Mouse (Mus musculus) G1E (cell line): ENCODE data around the gene Frmd6. TPM values are rescaled to one million over a fixed set of nuclear protein-coding genes. Genes with fewer than 3 reads are reported as not detected.

Experiments
- ATAC-seq: 2 replicates; pipeline ENCODE4 v1.8.0; 2016; ENCODE audit warnings: mild to moderate bottlenecking; ENCODE audit not compliant: insufficient number of reproducible peaks, poor library complexity, low FRiP score, severe bottlenecking; ENCODE audit errors: extremely low read depth
- DNase-seq: peaks from one replicate; pipeline ENCODE4 v3.0.0; 2012; ENCODE audit warnings: low spot score
- H3K27me3 ChIP-seq: 2 replicates; pipeline ENCODE4 v1.6.1; 2012; ENCODE audit warnings: mild to moderate bottlenecking, low read length, inconsistent platforms; ENCODE audit not compliant: insufficient read depth
- H3K36me3 ChIP-seq: replicated peaks from 2 replicates; pipeline ENCODE3; 2012; ENCODE audit warnings: mild to moderate bottlenecking, inconsistent platforms
- H3K4me1 ChIP-seq: 2 replicates; pipeline ENCODE4 v1.6.1; 2012; ENCODE audit warnings: low read depth, low read length, inconsistent platforms, mixed read lengths; ENCODE audit not compliant: insufficient read depth
- H3K4me3 ChIP-seq: 2 replicates; pipeline ENCODE4 v1.5.1; 2012; ENCODE audit warnings: low read depth, mild to moderate bottlenecking, inconsistent platforms, low read length, moderate library complexity, mixed read lengths
- H3K9me3 ChIP-seq: replicated peaks from 2 replicates; pipeline ENCODE4 v1.6.1; 2012; ENCODE audit warnings: inconsistent platforms
- CTCF ChIP-seq: IDR thresholded peaks from 2 replicates; pipeline ENCODE4 v1.5.1; 2012; ENCODE audit warnings: low read depth, low read length, inconsistent platforms, mixed read lengths
- GATA1 ChIP-seq: IDR thresholded peaks from 2 replicates; pipeline ENCODE4 v1.6.1; 2012; ENCODE audit warnings: borderline replicate concordance, low read length, inconsistent platforms, mixed read lengths
- GATA2 ChIP-seq: IDR thresholded peaks from 2 replicates; pipeline ENCODE4 v1.6.1; 2012; ENCODE audit warnings: low read depth, low read length, inconsistent platforms, borderline replicate concordance
- POLR2AphosphoS5 ChIP-seq: IDR thresholded peaks from 2 replicates; pipeline ENCODE4 v1.6.1; 2012; ENCODE audit warnings: low read depth, low read length, inconsistent platforms; ENCODE audit not compliant: insufficient replicate concordance
- TAL1 ChIP-seq: conservative IDR thresholded peaks from 2 replicates; pipeline ENCODE4 v1.6.1; 2012; ENCODE audit warnings: low read depth, low read length, inconsistent platforms, mixed read lengths
- polyA plus RNA-seq: library from polyadenylated mRNA; stranded (reverse); fragments of >175 nt; gene quantifications from 2 replicates; pipeline ENCODE4 v1.2.3, GENCODE M21; 2012
- total RNA-seq, 2 experiments: library from RNA; stranded (forward) in 1 of 2; stranded (reverse) in 1 of 2; fragments of 200-1000 nt in 1 of 2; fragments of >200 nt in 1 of 2; fragmentation: Nextera tagmentation in 1 of 2; gene quantifications; 2 replicates each; pipeline ENCODE4 v1.2.3; 2014 to 2017

Frmd6 gene
- total and polyA plus RNA-seq, 3 experiments: 6.0 to 14.8 (median 9.0) TPM

GRCm38 (mm10) chr12:70778724-70779123, 46.6 kb upstream of the Frmd6 start:
- DNase-seq: no peak
- no peaks in the 10 kb centered on the region for H3K36me3 ChIP-seq
- peaks cover 16% of the 10 kb centered on the region for H3K27me3 ChIP-seq
- H3K4me3 ChIP-seq: no peak overlapping the region
- no peak for TF ChIP-seq GATA1
- no peak for TF ChIP-seq POLR2AphosphoS5
- TF ChIP-seq TAL1: no peak
- no peak for TF ChIP-seq CTCF
- TF ChIP-seq GATA2: no peak
- ATAC-seq: no peak
- no peaks in the 10 kb centered on the region for H3K9me3 ChIP-seq
- H3K4me1 ChIP-seq: no peaks in the 10 kb centered on the region

- peaks cover 28% of the 10 kb centered on the region for H3K27me3 ChIP-seq
- TF ChIP-seq GATA1 (no peak), GATA2 (no peak), TAL1 (no peak), CTCF (no peak), POLR2AphosphoS5 (no peak)
- no peaks in the 10 kb centered on the region for H3K36me3 ChIP-seq
- DNase-seq: no peak
- no peaks in the 10 kb centered on the region for H3K9me3 ChIP-seq
- H3K4me1 ChIP-seq: no peaks in the 10 kb centered on the region
- H3K4me3 ChIP-seq: no peak overlapping the region
- no peak for ATAC-seq
These were observed 42.3 kb upstream of the Frmd6 start for GRCm38 (mm10) chr12:70783049-70783448.

- Histone ChIP-seq H3K27me3 (peaks cover 28% of the 10 kb centered on the region), H3K4me1 (no peaks in the 10 kb centered on the region), H3K36me3 (no peaks in the 10 kb centered on the region), H3K4me3 (no peak overlapping the region), H3K9me3 (no peaks in the 10 kb centered on the region)
- DNase-seq (no peak), ATAC-seq (no peak)
- TF ChIP-seq CTCF (no peak), POLR2AphosphoS5 (no peak), GATA2 (no peak)
These were observed 41.7 kb upstream of the Frmd6 start for GRCm38 (mm10) chr12:70783475-70784239.

- H3K4me1 ChIP-seq: no peaks in the 10 kb centered on the region
- no peaks in the 10 kb centered on the region for H3K9me3 ChIP-seq
- H3K27me3 ChIP-seq: peaks cover 33% of the 10 kb centered on the region
- ATAC-seq (no peak), DNase-seq (no peak)
- no peak for TF ChIP-seq CTCF
- no peak for TF ChIP-seq GATA2
- no peak for TF ChIP-seq GATA1
- no peak overlapping the region for H3K4me3 ChIP-seq
- no peaks in the 10 kb centered on the region for H3K36me3 ChIP-seq
These were observed 41.0 kb upstream of the Frmd6 start for GRCm38 (mm10) chr12:70784240-70784705.

- Histone ChIP-seq H3K4me3 (no peak overlapping the region), H3K4me1 (no peaks in the 10 kb centered on the region), H3K36me3 (no peaks in the 10 kb centered on the region), H3K27me3 (peaks cover 27% of the 10 kb centered on the region), H3K9me3 (no peaks in the 10 kb centered on the region)
- DNase-seq (no peak), ATAC-seq (no peak)
- no peak for TF ChIP-seq GATA1
- TF ChIP-seq GATA2: no peak
- no peak for TF ChIP-seq CTCF
- no peak for TF ChIP-seq TAL1
- TF ChIP-seq POLR2AphosphoS5: no peak
These were observed 36.0 kb upstream of the Frmd6 start for GRCm38 (mm10) chr12:70789341-70789740.

- Histone ChIP-seq H3K4me3 (no peak overlapping the region), H3K27me3 (peaks cover 17% of the 10 kb centered on the region; the same call in 1 of the 2 replicates), H3K4me1 (no peaks in the 10 kb centered on the region), H3K36me3 (no peaks in the 10 kb centered on the region), H3K9me3 (no peaks in the 10 kb centered on the region)
- no peak for DNase-seq
- TF ChIP-seq GATA2: no peak
- TF ChIP-seq TAL1: no peak
- TF ChIP-seq CTCF: no peak
- no peak for TF ChIP-seq POLR2AphosphoS5
- TF ChIP-seq GATA1: no peak
- ATAC-seq: no peak
These were observed 32.0 kb upstream of the Frmd6 start for GRCm38 (mm10) chr12:70793291-70793690.
